Mouse (Mus musculus) left cerebral cortex, postnatal 36 days (tissue): ENCODE measurements around the gene F7. TPM values are rescaled to one million over a fixed set of nuclear protein-coding genes. Genes with fewer than 3 reads are reported as not detected.

Experiments used
- total RNA-seq, 2 experiments: library from RNA; stranded (reverse); gene quantifications; 2 replicates each; pipeline ENCODE4 v1.2.3; 2021

Gene F7
- total RNA-seq, 2 experiments from 2014 or later = not detected

Other genes starting within 250 kb of the F7 start
- 100 to 1,000 TPM; 203 to 267 TPM for gene Mcf2l, start 152.2 kb upstream of the F7 start, total RNA-seq
- gene F10, start 11.3 kb downstream of the F7 start, total RNA-seq = not detected
- not detected for gene Proz, start 34.9 kb downstream of the F7 start, total RNA-seq
- gene Pcid2, start 79.4 kb downstream of the F7 start, total RNA-seq = 10 to 100 TPM; 27.7 to 28.7 TPM
- 10 to 100 TPM; 52.4 to 54.5 TPM for gene Cul4a, start 79.6 kb downstream of the F7 start, total RNA-seq
- gene Lamp1, start 133.1 kb downstream of the F7 start, total RNA-seq = 100 to 1,000 TPM; 258 to 303 TPM
- gene Grtp1, start 174.6 kb downstream of the F7 start, total RNA-seq = 1 to 10 TPM; 4.8 to 5.5 TPM
- 1 to 10 TPM; 1.2 to 1.4 TPM for gene Adprhl1, start 228.1 kb downstream of the F7 start, total RNA-seq